12 mouse cellular contexts compared by ENCODE assay signal in the genomic region with DNA sequence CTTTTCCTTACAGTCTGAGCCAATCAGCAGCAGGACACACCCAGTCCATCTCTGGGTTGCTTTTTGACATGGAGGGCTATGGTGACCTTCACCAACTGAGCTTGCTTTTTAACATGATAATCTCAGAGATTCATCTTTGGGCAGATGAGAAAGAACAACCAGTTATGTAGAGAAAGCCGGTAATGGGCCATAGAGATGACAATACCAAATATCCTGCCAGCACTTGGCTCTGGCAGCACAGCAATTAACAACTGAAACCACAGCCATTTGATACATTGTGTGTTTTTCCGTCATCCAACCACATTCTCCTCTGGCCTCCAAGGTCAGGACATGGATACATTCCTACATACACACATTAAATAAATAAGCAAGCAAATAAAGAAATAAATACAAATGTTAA.
"Had no signal": no experiment of that assay in that cellular context is flagged by ENCODE, and none has a peak within 500 bp of the region (broad histone marks: within the 10 kb centered on the region; RNA-seq: fewer than 3 reads in every experiment).

No protein-coding gene starts in this region.

- DNase-seq: kidney, postnatal 10 days; kidney, postnatal 36 days; layer of hippocampus, postnatal 36 days; liver, embryonic 13.5 days; lung, adult 2 months; lung, postnatal 14 days; lung, postnatal 4 days; midbrain, embryonic 14.5 days; right cerebral cortex, adult 18-20 months; right cerebral cortex, postnatal 25 days; thymus, postnatal 36 days had no signal

- H3K27me3 ChIP-seq: liver, embryonic 13.5 days had no signal

- H3K9ac ChIP-seq: liver, embryonic 13.5 days had no signal

- H3K9me3 ChIP-seq: liver, embryonic 13.5 days had no signal

- H3K27ac ChIP-seq: left cerebral cortex, adult 2 months; liver, embryonic 13.5 days had no signal

- H3K4me3 ChIP-seq: left cerebral cortex, adult 2 months; liver, embryonic 13.5 days had no signal
